Mouse (Mus musculus) midbrain, embryonic 11.5 days (tissue): ENCODE results near the gene Cmtr2. TPM values are rescaled to one million over a fixed set of nuclear protein-coding genes. Genes with fewer than 3 reads are reported as not detected.

Experiments used
- ATAC-seq: fragments of 200-750 bp; cut with Nextera tagmentation; 2 replicates; pipeline ENCODE4 v1.8.0; 2017; ENCODE audit warnings: moderate TSS enrichment, moderate library complexity; ENCODE audit not compliant: low FRiP score
- DNase-seq: peaks from one replicate; pipeline ENCODE4 v3.0.0; 2015; ENCODE audit warnings: low spot score; ENCODE audit errors: missing footprints
- H3K27ac ChIP-seq: fragments of 300-500 bp; sonication (generic); 2 replicates; pipeline ENCODE4 v1.5.1; 2014; ENCODE audit warnings: low read depth, low read length
- H3K27me3 ChIP-seq: fragments of 300-500 bp; sonication (generic); 2 replicates; pipeline ENCODE4 v1.6.1; 2014; ENCODE audit warnings: mild to moderate bottlenecking, low read length, moderate library complexity, mixed read lengths; ENCODE audit not compliant: control insufficient read depth, insufficient read depth
- H3K36me3 ChIP-seq: fragments of 300-500 bp; sonication (generic); 2 replicates; pipeline ENCODE4 v1.6.1; 2014; ENCODE audit warnings: mild to moderate bottlenecking, low read length, moderate library complexity, mixed read lengths; ENCODE audit not compliant: control insufficient read depth, insufficient read depth
- H3K4me1 ChIP-seq: fragments of 300-500 bp; sonication (generic); 2 replicates; pipeline ENCODE4 v1.6.1; 2014; ENCODE audit warnings: low read length; ENCODE audit not compliant: control insufficient read depth, insufficient read depth
- H3K4me2 ChIP-seq: fragments of 300-500 bp; sonication (generic); 2 replicates; pipeline ENCODE4 v1.6.1; 2014; ENCODE audit warnings: mild to moderate bottlenecking, moderate library complexity
- H3K4me3 ChIP-seq: fragments of 300-500 bp; sonication (generic); 2 replicates; pipeline ENCODE4 v1.5.1; 2014; ENCODE audit warnings: low read depth, low read length
- H3K9ac ChIP-seq: fragments of 300-500 bp; sonication (generic); 2 replicates; pipeline ENCODE4 v1.6.1; 2014; ENCODE audit warnings: low read length
- H3K9me3 ChIP-seq: fragments of 300-500 bp; sonication (generic); 2 replicates; pipeline ENCODE4 v1.6.1; 2016; ENCODE audit warnings: low read length; ENCODE audit not compliant: control insufficient read depth
- WGBS: fragments of 180-500 bp; shearing (Covaris S2); extraction: QIAGEN DNeasy Blood & Tissue Kit; methylation state at CpG from one replicate; pipeline ENCODE4 v1.1.7; 2014; 5-methylcytosine and 5-hydroxymethylcytosine counted together
- polyA plus RNA-seq: library from polyadenylated mRNA; unstranded; fragments of >200 nt; fragmentation: Nextera tagmentation; extraction: Ambion mirVana; gene quantifications from 2 replicates; pipeline ENCODE4 v1.2.1, GENCODE M21; 2014

Cmtr2 gene
- polyA plus RNA-seq, 1 experiment from 2014 or later = 13.1 TPM

DNA sequence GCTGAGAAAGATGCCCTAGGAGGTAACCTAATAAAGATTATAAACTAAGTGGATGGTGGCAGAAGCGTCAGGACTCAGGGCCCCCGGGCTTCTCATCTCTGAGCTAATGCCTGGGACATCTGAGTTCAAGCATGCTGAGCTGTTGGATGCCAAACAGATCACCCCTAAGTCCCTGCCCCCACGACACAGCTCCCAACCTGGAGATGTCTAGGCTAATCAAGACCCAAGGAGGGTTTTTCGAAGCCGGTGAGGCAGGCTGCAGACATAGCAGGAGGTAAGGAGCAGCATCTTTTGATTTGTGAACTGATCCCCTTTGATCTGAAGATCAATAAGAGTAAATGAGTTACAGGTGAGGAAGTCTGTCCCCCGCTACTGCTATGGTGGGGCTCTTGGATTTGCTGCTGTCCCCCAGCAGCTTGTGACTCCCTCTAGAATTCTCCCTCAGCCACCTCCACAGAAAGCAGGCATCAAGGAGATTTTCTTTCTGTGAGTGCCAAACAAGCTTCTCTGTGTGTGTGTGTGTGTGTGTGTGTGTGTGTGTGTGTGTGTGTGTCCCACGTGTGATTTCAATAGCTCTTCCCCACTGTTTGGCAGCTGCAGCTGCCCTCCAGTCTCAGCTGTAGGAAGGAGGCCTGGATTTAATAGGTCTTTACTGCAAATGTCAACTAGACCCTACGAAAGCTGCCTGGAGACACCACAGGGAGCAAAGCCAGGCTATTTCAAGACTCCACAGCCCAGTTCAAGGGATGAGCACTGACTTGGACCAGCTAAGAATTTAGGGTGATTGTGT is 26.3 kb upstream of the Cmtr2 start:
- no peaks in the 10 kb centered on the region for H3K27me3 ChIP-seq
- DNase-seq (no peak), ATAC-seq (no peak)
- H3K4me2 ChIP-seq = no peak overlapping the region
- no peaks in the 10 kb centered on the region for H3K9me3 ChIP-seq
- H3K4me3 ChIP-seq = no peak overlapping the region
- H3K36me3 ChIP-seq = no peaks in the 10 kb centered on the region
- H3K27ac ChIP-seq = no peak overlapping the region
- H3K4me1 ChIP-seq = no peaks in the 10 kb centered on the region
- no peak overlapping the region for H3K9ac ChIP-seq
- WGBS = 24% methylated on average over 8 of the region's 8 CpGs

DNA sequence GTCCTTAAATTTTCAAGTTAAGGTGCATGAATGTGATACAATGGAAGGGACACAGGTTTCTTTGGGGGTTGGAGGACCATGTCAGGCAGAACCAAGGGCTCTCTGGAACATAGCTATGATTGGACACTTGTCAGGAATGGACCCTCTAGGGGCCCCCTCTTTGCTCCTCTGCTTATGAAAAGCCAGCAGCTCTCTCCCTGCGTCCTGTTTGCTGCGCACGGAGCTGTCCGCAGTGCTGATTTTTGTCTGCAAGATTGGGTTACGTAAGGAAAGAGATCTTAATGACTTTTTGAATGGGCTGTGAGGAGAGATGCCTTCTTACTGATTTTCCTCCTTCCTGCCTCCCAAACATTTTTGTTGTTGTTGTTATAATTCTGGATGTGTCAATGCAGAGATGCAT is 18.8 kb upstream of the Cmtr2 start:
- Histone ChIP-seq H3K9ac (no peak overlapping the region), H3K27ac (no peak overlapping the region), H3K9me3 (no peaks in the 10 kb centered on the region), H3K4me1 (no peaks in the 10 kb centered on the region), H3K27me3 (0 out of 2 replicates have a peak, but pooled peaks cover 2% of the 10 kb centered on the region), H3K36me3 (no peaks in the 10 kb centered on the region), H3K4me2 (no peak overlapping the region), H3K4me3 (no peak overlapping the region)
- DNase-seq (peak; percentile 91), ATAC-seq (no peak)
- 2% methylated on average over 5 of the region's 5 CpGs for WGBS

DNA sequence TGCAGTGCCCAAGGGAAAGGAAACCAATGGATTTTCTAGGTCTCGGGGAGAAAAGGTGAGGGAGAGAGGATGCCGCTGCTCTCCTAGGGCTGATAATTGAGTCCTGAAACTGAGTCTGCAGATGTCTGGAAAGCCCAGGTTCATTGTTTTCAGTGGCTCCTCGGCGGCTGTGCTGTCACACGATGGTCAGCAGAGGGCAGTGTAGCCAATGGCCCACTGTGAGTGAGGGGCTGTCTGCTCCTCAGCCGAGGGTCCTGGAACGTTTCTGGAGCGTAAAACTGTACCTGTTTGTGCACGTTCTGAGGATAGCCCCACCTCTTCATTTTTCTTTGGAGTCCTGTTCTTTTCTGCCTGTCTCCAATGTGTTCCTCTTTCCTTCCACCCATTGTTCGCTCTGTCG is 13.7 kb upstream of the Cmtr2 start:
- H3K4me1 ChIP-seq = no peaks in the 10 kb centered on the region
- DNase-seq (peak; percentile 91), ATAC-seq (no peak)
- no peaks in the 10 kb centered on the region for H3K36me3 ChIP-seq
- no peaks in the 10 kb centered on the region for H3K9me3 ChIP-seq
- no peak overlapping the region for H3K9ac ChIP-seq
- 34% methylated on average over 11 of the region's 11 CpGs for WGBS
- no peak overlapping the region for H3K4me3 ChIP-seq
- 0 out of 2 replicates have a peak, but pooled peaks cover 2% of the 10 kb centered on the region for H3K27me3 ChIP-seq
- H3K4me2 ChIP-seq = no peak overlapping the region
- no peak overlapping the region for H3K27ac ChIP-seq

DNA sequence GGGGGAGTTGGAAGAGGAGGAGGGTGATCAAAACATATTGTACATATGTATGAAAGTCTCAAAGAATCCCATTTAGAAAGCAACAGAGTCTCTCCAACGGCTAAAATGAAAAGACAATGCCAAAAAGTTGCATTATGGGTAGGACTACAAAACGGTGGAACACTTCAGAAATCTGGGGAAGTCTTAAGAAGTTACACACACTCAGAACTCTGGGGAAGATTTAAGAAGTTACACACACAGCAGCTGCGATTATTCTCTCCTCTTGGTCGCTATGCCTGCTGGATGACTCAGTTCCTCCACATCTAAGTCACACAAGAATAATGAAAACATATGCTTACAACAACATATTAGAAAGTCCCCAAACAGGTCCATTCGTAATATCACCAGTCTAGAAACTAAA is 788 bp downstream of the Cmtr2 start:
- Histone ChIP-seq H3K4me1 (peaks cover 5% of the 10 kb centered on the region), H3K9me3 (no peaks in the 10 kb centered on the region), H3K4me3 (no peak overlapping the region), H3K27me3 (no peaks in the 10 kb centered on the region), H3K9ac (no peak overlapping the region), H3K36me3 (peaks cover 3% of the 10 kb centered on the region; the same call in 1 of the 2 replicates), H3K27ac (no peak overlapping the region), H3K4me2 (no peak overlapping the region)
- ATAC-seq = no peak
- DNase-seq = no peak
- WGBS = 79% methylated on average over 5 of the region's 5 CpGs

DNA sequence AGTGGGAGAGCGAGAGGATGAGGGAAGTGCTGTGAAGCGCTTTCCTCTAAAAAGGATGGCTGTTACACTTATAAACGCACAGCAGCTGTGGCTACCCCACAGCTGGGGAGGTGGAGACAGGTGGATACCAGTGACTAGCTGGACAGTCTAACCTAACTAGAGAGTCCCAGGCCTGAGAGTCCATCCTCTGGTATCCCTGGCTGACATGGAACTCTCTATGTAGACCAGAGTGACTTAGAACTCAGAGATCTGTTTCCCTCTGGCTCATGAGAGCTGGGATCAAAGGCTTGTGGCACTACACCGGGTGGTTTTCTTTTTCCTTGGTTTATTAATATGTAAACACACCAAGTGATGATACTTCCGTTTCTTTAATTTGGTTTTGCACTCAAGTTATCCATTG is 1.7 kb downstream of the Cmtr2 start:
- H3K4me2 ChIP-seq = peak overlapping the region; percentile 69
- H3K4me1 ChIP-seq = peaks cover 5% of the 10 kb centered on the region
- H3K27me3 ChIP-seq = no peaks in the 10 kb centered on the region
- H3K36me3 ChIP-seq = peaks cover 12% of the 10 kb centered on the region
- H3K9me3 ChIP-seq = no peaks in the 10 kb centered on the region
- DNase-seq (no peak), ATAC-seq (peak; percentile 47)
- H3K27ac ChIP-seq = no peak overlapping the region
- no peak overlapping the region for H3K9ac ChIP-seq
- 38% methylated on average over 5 of the region's 5 CpGs for WGBS
- H3K4me3 ChIP-seq = peak overlapping the region; percentile 51

DNA sequence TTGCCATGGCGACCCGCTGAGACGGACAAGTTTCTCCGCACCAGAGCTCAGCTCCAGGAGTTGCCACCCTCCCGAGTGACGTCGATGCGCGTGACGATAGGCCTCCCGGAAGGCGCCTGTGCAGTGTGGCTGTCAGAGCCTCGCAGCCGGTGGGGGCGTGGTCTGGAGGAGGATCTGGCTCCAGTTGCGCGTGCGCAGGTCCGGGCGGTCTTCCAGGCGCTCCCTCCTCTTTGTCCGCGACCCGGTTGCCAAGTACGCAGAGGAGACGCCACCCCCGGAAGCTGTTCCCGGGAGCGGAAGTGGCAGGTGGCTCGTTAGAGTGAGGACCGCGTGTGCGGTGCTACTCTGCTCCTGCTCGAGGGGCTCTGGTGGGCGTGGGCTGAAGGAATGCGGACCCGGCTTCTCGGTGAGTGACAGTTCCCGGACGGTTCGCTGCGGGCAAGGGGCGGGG is 2.2 kb downstream of the Cmtr2 start:
- no peak overlapping the region for H3K27ac ChIP-seq
- WGBS = under 1% methylated on average over 43 of the region's 43 CpGs
- peaks cover 5% of the 10 kb centered on the region for H3K4me1 ChIP-seq
- H3K27me3 ChIP-seq = no peaks in the 10 kb centered on the region
- H3K36me3 ChIP-seq = peaks cover 17% of the 10 kb centered on the region
- DNase-seq (peak; percentile 100), ATAC-seq (peak; percentile 99)
- H3K9me3 ChIP-seq = no peaks in the 10 kb centered on the region
- peak overlapping the region; percentile 56 for H3K9ac ChIP-seq
- peak overlapping the region; percentile 69 for H3K4me2 ChIP-seq
- H3K4me3 ChIP-seq = peak overlapping the region; percentile 51

DNA sequence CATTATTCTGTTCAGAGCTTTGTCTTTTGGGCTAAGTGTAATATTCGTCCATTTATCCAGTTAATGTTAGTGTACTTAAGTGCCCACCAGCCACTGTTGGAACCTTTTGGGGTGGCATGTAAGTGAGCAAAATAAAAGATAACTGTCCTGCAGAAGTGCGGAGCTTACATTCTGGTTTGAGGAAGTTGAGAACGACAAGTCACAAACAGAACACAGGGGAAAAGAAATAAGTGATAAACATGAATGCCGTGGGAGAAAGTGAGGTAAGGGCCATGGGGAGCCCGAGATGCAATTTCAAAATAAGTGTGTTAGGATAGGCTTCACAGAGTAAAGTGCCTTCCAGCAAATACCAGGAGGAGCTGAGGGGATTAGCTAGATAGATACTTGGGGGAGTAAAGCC is 3.0 kb downstream of the Cmtr2 start:
- Histone ChIP-seq H3K36me3 (peaks cover 21% of the 10 kb centered on the region), H3K4me3 (peak overlapping the region; percentile 51; the same call in 1 of the 2 replicates), H3K4me1 (peaks cover 5% of the 10 kb centered on the region), H3K27me3 (no peaks in the 10 kb centered on the region), H3K4me2 (peak overlapping the region; percentile 69), H3K9ac (no peak overlapping the region; the same call in 1 of the 2 replicates), H3K27ac (no peak overlapping the region), H3K9me3 (no peaks in the 10 kb centered on the region)
- WGBS = 78% methylated on average over 5 of the region's 5 CpGs
- ATAC-seq = no peak
- DNase-seq = no peak

DNA sequence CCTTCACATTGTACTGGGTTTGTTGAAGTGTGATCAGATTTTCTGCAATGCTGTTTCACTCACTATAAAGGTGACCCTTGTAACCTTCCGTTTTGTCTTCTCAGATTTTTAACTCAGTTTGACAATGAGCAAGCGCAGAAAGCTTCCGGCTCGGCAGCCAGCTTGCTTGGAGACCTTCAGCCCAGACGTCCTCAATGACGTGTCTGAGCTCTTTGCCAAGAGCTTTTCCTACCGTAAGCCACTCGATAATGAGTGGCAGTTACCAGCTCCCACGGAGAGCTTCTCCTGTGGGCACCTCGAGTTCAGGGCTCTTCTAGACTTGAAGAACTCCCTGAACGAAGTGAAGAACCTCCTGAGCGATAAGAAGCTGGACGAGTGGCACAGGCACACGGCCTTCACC is 5.5 kb downstream of the Cmtr2 start:
- ATAC-seq = no peak
- H3K4me3 ChIP-seq = no peak overlapping the region
- peaks cover 5% of the 10 kb centered on the region for H3K4me1 ChIP-seq
- no peak overlapping the region for H3K27ac ChIP-seq
- no peak overlapping the region for H3K9ac ChIP-seq
- no peak for DNase-seq
- no peak overlapping the region for H3K4me2 ChIP-seq
- H3K27me3 ChIP-seq = no peaks in the 10 kb centered on the region
- WGBS = 92% methylated on average over 14 of the region's 14 CpGs
- H3K9me3 ChIP-seq = no peaks in the 10 kb centered on the region
- peaks cover 21% of the 10 kb centered on the region for H3K36me3 ChIP-seq

DNA sequence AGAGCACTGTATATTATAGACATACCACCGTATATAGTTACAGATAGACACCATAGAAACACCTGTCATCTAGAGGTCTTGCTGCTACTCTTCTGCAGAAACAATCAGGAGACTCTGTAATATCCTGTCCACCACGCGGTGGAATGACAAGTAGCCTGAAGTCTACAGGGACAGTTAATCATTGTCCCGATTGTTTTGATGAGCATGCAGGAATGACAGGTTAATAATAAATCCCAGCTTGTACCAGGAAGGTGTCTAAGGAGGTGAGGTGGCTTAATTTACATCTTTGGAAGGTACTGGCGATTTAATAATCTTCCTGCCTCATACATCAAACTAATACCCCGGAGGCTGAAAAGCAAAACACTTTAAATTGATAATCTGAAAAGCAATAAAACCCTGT is 15.3 kb downstream of the Cmtr2 start:
- H3K36me3 ChIP-seq = no peaks in the 10 kb centered on the region
- no peaks in the 10 kb centered on the region for H3K27me3 ChIP-seq
- H3K4me3 ChIP-seq = no peak overlapping the region
- H3K27ac ChIP-seq = no peak overlapping the region
- DNase-seq (no peak), ATAC-seq (no peak)
- H3K4me2 ChIP-seq = no peak overlapping the region
- no peak overlapping the region for H3K9ac ChIP-seq
- no peaks in the 10 kb centered on the region for H3K9me3 ChIP-seq
- H3K4me1 ChIP-seq = no peaks in the 10 kb centered on the region
- 86% methylated on average over 6 of the region's 6 CpGs for WGBS
